Mouse (Mus musculus): ENCODE measurements around the gene Tmem204. TPM values are rescaled to one million over a fixed set of nuclear protein-coding genes. Genes with fewer than 3 reads are reported as not detected.

Gene Tmem204
- polyA plus RNA-seq, 1 experiment from 2014 or later = 11.1 TPM

GRCm38 (mm10) chr17:25077771-25078372 is 5.5 kb downstream of the Tmem204 start:
- H3K27me3 ChIP-seq (ENCODE audit: control insufficient read depth, insufficient read depth, low read depth, low read length) = no peaks in the 10 kb centered on the region
- 0 out of 2 replicates have a peak, but pooled peaks cover 4% of the 10 kb centered on the region for H3K4me1 ChIP-seq (ENCODE audit: control insufficient read depth, insufficient read depth, low read length)
- WGBS = 66% methylated on average over 13 of the region's 13 CpGs
- H3K4me2 ChIP-seq (ENCODE audit: low read length) = peak overlapping the region; percentile 23; the same call in 1 of the 2 replicates
- no peak overlapping the region; the same call in 1 of the 2 replicates for H3K4me3 ChIP-seq (ENCODE audit: low read depth, low read length)
- peak; percentile 56 for ATAC-seq
- H3K9me3 ChIP-seq (replicated peaks; ENCODE audit: control insufficient read depth, low read length, poor library complexity, severe bottlenecking) = no peaks in the 10 kb centered on the region
- no peak overlapping the region for H3K9ac ChIP-seq (ENCODE audit: low read depth, low read length)
- H3K27ac ChIP-seq (ENCODE audit: low read length) = peak overlapping the region; percentile 46
- peaks cover under 1% of the 10 kb centered on the region; the same call in 1 of the 2 replicates for H3K36me3 ChIP-seq (ENCODE audit: control insufficient read depth, insufficient read depth, low read length)

- no peak overlapping the region for H3K4me2 ChIP-seq (ENCODE audit: low read length)
- no peaks in the 10 kb centered on the region for H3K9me3 ChIP-seq (replicated peaks; ENCODE audit: control insufficient read depth, low read length, poor library complexity, severe bottlenecking)
- H3K27me3 ChIP-seq (ENCODE audit: control insufficient read depth, insufficient read depth, low read depth, low read length) = no peaks in the 10 kb centered on the region
- peaks cover 6% of the 10 kb centered on the region; the same call in 1 of the 2 replicates for H3K36me3 ChIP-seq (ENCODE audit: control insufficient read depth, insufficient read depth, low read length)
- no peak for ATAC-seq
- no peak overlapping the region for H3K4me3 ChIP-seq (ENCODE audit: low read depth, low read length)
- 93% methylated on average over 4 of the region's 4 CpGs for WGBS
- H3K27ac ChIP-seq (ENCODE audit: low read length) = no peak overlapping the region
- no peak overlapping the region for H3K9ac ChIP-seq (ENCODE audit: low read depth, low read length)
- 0 out of 2 replicates have a peak, but pooled peaks cover 4% of the 10 kb centered on the region for H3K4me1 ChIP-seq (ENCODE audit: control insufficient read depth, insufficient read depth, low read length)
Measured at GRCm38 (mm10) chr17:25076906-25077305, 6.5 kb downstream of the Tmem204 start.

- Histone ChIP-seq H3K36me3 (ENCODE audit: control insufficient read depth, insufficient read depth, low read length) (peaks cover 16% of the 10 kb centered on the region; the same call in 1 of the 2 replicates), H3K9ac (ENCODE audit: low read depth, low read length) (no peak overlapping the region), H3K4me3 (ENCODE audit: low read depth, low read length) (no peak overlapping the region), H3K27ac (ENCODE audit: low read length) (no peak overlapping the region), H3K27me3 (ENCODE audit: control insufficient read depth, insufficient read depth, low read depth, low read length) (no peaks in the 10 kb centered on the region), H3K4me2 (ENCODE audit: low read length) (no peak overlapping the region), H3K9me3 (replicated peaks; ENCODE audit: control insufficient read depth, low read length, poor library complexity, severe bottlenecking) (no peaks in the 10 kb centered on the region), H3K4me1 (ENCODE audit: control insufficient read depth, insufficient read depth, low read length) (no peaks in the 10 kb centered on the region)
- no peak for ATAC-seq
- 79% methylated on average over 2 of the region's 2 CpGs for WGBS
Measured at GRCm38 (mm10) chr17:25068690-25069089, 14.7 kb downstream of the Tmem204 start.

GRCm38 (mm10) chr17:25067442-25067851 is 15.9 kb downstream of the Tmem204 start:
- H3K27ac ChIP-seq (ENCODE audit: low read length) = no peak overlapping the region
- H3K27me3 ChIP-seq (ENCODE audit: control insufficient read depth, insufficient read depth, low read depth, low read length) = no peaks in the 10 kb centered on the region
- ATAC-seq = no peak
- H3K4me3 ChIP-seq (ENCODE audit: low read depth, low read length) = no peak overlapping the region
- H3K9ac ChIP-seq (ENCODE audit: low read depth, low read length) = no peak overlapping the region
- H3K4me1 ChIP-seq (ENCODE audit: control insufficient read depth, insufficient read depth, low read length) = no peaks in the 10 kb centered on the region
- no peak overlapping the region for H3K4me2 ChIP-seq (ENCODE audit: low read length)
- H3K9me3 ChIP-seq (replicated peaks; ENCODE audit: control insufficient read depth, low read length, poor library complexity, severe bottlenecking) = no peaks in the 10 kb centered on the region
- 84% methylated on average over 8 of the region's 8 CpGs for WGBS
- H3K36me3 ChIP-seq (ENCODE audit: control insufficient read depth, insufficient read depth, low read length) = peaks cover 12% of the 10 kb centered on the region; the same call in 1 of the 2 replicates

GRCm38 (mm10) chr17:25066595-25066994 is 16.8 kb downstream of the Tmem204 start:
- H3K9me3 ChIP-seq (replicated peaks; ENCODE audit: control insufficient read depth, low read length, poor library complexity, severe bottlenecking) = no peaks in the 10 kb centered on the region

GRCm38 (mm10) chr17:25065189-25065588 is 18.2 kb downstream of the Tmem204 start:
- Histone ChIP-seq H3K9me3 (replicated peaks; ENCODE audit: control insufficient read depth, low read length, poor library complexity, severe bottlenecking) (no peaks in the 10 kb centered on the region), H3K27me3 (ENCODE audit: control insufficient read depth, insufficient read depth, low read depth, low read length) (no peaks in the 10 kb centered on the region), H3K36me3 (ENCODE audit: control insufficient read depth, insufficient read depth, low read length) (peaks cover 23% of the 10 kb centered on the region), H3K27ac (ENCODE audit: low read length) (no peak overlapping the region), H3K4me3 (ENCODE audit: low read depth, low read length) (no peak overlapping the region), H3K4me2 (ENCODE audit: low read length) (no peak overlapping the region), H3K4me1 (ENCODE audit: control insufficient read depth, insufficient read depth, low read length) (no peaks in the 10 kb centered on the region), H3K9ac (ENCODE audit: low read depth, low read length) (no peak overlapping the region)
- no peak for ATAC-seq
- WGBS = 89% methylated on average over 3 of the region's 3 CpGs

More at GRCm38 (mm10) chr17:25066595-25066994, 16.8 kb downstream of the Tmem204 start:
- Histone ChIP-seq H3K27me3 (ENCODE audit: control insufficient read depth, insufficient read depth, low read depth, low read length) (no peaks in the 10 kb centered on the region), H3K4me3 (ENCODE audit: low read depth, low read length) (no peak overlapping the region), H3K27ac (ENCODE audit: low read length) (no peak overlapping the region), H3K9ac (ENCODE audit: low read depth, low read length) (no peak overlapping the region), H3K36me3 (ENCODE audit: control insufficient read depth, insufficient read depth, low read length) (peaks cover 19% of the 10 kb centered on the region), H3K4me2 (ENCODE audit: low read length) (no peak overlapping the region), H3K4me1 (ENCODE audit: control insufficient read depth, insufficient read depth, low read length) (no peaks in the 10 kb centered on the region)
- WGBS = 94% methylated on average over 7 of the region's 7 CpGs
- no peak for ATAC-seq

- Histone ChIP-seq H3K9ac (ENCODE audit: low read depth, low read length) (no peak overlapping the region), H3K27ac (ENCODE audit: low read length) (no peak overlapping the region), H3K4me2 (ENCODE audit: low read length) (no peak overlapping the region), H3K9me3 (replicated peaks; ENCODE audit: control insufficient read depth, low read length, poor library complexity, severe bottlenecking) (no peaks in the 10 kb centered on the region), H3K4me1 (ENCODE audit: control insufficient read depth, insufficient read depth, low read length) (no peaks in the 10 kb centered on the region), H3K36me3 (ENCODE audit: control insufficient read depth, insufficient read depth, low read length) (peaks cover 25% of the 10 kb centered on the region), H3K4me3 (ENCODE audit: low read depth, low read length) (no peak overlapping the region), H3K27me3 (ENCODE audit: control insufficient read depth, insufficient read depth, low read depth, low read length) (no peaks in the 10 kb centered on the region)
- 78% methylated on average over 9 of the region's 9 CpGs for WGBS
- no peak for ATAC-seq
Measured at GRCm38 (mm10) chr17:25064351-25064750, 19.0 kb downstream of the Tmem204 start.

- Histone ChIP-seq H3K9me3 (replicated peaks; ENCODE audit: control insufficient read depth, low read length, poor library complexity, severe bottlenecking) (no peaks in the 10 kb centered on the region), H3K36me3 (ENCODE audit: control insufficient read depth, insufficient read depth, low read length) (peaks cover 25% of the 10 kb centered on the region), H3K9ac (ENCODE audit: low read depth, low read length) (no peak overlapping the region), H3K4me3 (ENCODE audit: low read depth, low read length) (no peak overlapping the region), H3K4me1 (ENCODE audit: control insufficient read depth, insufficient read depth, low read length) (no peaks in the 10 kb centered on the region), H3K27ac (ENCODE audit: low read length) (no peak overlapping the region), H3K4me2 (ENCODE audit: low read length) (no peak overlapping the region), H3K27me3 (ENCODE audit: control insufficient read depth, insufficient read depth, low read depth, low read length) (no peaks in the 10 kb centered on the region)
- WGBS = 88% methylated on average over 12 of the region's 12 CpGs
- no peak for ATAC-seq
Measured at GRCm38 (mm10) chr17:25063872-25064271, 19.5 kb downstream of the Tmem204 start.

- no peaks in the 10 kb centered on the region for H3K9me3 ChIP-seq (replicated peaks; ENCODE audit: control insufficient read depth, low read length, poor library complexity, severe bottlenecking)
- no peak overlapping the region for H3K4me2 ChIP-seq (ENCODE audit: low read length)
- H3K36me3 ChIP-seq (ENCODE audit: control insufficient read depth, insufficient read depth, low read length) = peaks cover 25% of the 10 kb centered on the region
- H3K4me1 ChIP-seq (ENCODE audit: control insufficient read depth, insufficient read depth, low read length) = no peaks in the 10 kb centered on the region
- no peaks in the 10 kb centered on the region for H3K27me3 ChIP-seq (ENCODE audit: control insufficient read depth, insufficient read depth, low read depth, low read length)
- ATAC-seq = no peak
- H3K4me3 ChIP-seq (ENCODE audit: low read depth, low read length) = no peak overlapping the region
- WGBS = 75% methylated on average over 4 of the region's 4 CpGs
- H3K27ac ChIP-seq (ENCODE audit: low read length) = no peak overlapping the region
- H3K9ac ChIP-seq (ENCODE audit: low read depth, low read length) = no peak overlapping the region
Measured at GRCm38 (mm10) chr17:25063261-25063660, 20.1 kb downstream of the Tmem204 start.

Data from midbrain, embryonic 16.5 days (tissue).